Mouse (Mus musculus) left cerebral cortex, adult 11 months (tissue): Measurements from ENCODE around the gene Pdhx.

ENCODE experiments used
- DNase-seq: peaks from one replicate; pipeline ENCODE4 v3.0.0; 2022; ENCODE audit warnings: low spot score

The Pdhx gene

GRCm38 (mm10) chr2:103073219-103073982, at the start of gene Pdhx, which contains the start of gene Apip:
TSS of gene Pdhx (minus strand) at chr2:103073513.
TSS of gene Apip (plus strand) at chr2:103073675.
- peak; percentile 98 for DNase-seq

- DNase-seq = no peak
Measured at GRCm38 (mm10) chr2:103119197-103119854, 46.0 kb upstream of the Pdhx start.

DNA sequence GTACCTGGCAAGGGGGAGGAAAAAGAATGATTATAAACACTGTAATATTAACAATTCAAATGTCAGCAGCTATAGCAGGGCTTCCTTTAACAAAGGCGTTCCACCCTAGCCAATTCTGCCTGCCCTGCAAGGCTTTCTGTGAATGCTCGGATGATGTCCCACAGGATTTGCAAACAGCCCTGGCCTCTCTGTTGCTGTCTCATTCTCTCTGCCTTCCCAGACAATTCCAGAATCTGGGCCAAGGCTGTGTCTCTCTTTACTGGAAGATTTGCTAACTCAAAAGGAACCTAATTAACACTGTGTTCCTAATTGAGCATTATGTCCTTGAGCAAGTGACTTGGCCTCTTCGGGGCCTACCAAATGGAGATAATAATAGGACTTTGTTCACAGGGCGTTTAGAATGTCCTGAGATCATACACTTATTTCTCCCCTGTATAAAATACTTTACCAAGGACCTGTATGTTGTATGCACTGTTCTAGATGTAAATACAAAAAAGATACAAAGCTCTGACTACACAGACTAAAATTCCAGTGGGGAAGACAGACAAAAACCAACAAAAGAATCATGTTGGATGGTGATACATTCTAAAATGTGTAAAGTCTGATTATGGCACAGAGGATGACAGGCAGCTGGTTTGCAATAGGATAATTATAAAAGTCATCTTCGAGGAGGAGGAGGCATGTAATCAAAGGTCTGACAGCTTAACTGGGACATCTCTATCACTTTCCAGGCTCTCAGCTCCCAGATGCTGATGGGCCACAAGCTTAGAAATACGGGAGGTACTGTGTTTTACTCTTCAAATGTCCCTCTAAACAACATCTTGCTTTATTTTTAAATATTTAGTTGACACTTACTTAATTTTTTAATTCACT, 45.2 kb upstream of the Pdhx start:
- no peak for DNase-seq

GRCm38 (mm10) chr2:103117212-103117611, 43.9 kb upstream of the Pdhx start:
- no peak for DNase-seq

DNA sequence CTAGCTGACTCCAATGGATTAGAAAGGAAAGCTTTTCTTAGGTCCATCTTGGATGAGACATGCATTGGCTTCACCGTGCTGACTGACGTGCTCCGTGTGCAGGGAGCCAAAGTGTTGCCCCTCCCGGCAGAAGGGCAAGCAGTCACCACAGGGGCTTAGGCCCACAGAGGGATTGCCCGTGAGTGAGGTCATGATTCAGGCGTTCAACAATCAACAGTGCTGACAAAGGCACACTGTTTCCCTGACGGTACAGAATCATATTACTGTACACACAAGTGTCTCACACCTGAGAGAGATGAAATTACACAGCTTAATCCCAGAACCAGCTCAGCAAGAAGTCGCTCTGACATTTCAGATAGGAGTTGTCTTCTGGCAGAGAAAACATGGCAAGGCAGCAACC, 38.4 kb upstream of the Pdhx start:
- DNase-seq = no peak

DNA sequence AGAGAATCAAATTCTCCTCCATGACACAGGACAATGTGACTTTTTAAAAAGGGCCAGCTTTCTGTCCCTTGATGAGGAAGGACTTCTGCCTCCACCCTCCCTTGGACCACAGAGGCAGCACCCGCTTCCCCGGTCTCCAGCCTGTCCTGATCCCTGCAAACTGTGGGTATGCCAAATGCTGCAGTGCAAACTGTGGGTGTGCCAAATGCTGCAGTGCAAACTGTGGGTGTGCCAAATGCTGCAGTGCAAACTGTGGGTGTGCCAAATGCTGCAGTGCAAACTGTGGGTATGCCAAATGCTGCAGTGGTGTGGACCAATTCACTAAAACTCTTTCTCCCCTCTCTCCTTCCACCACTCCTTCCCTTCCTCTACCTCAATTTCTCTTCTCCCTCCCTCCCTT, 32.9 kb upstream of the Pdhx start:
- no peak for DNase-seq

DNA sequence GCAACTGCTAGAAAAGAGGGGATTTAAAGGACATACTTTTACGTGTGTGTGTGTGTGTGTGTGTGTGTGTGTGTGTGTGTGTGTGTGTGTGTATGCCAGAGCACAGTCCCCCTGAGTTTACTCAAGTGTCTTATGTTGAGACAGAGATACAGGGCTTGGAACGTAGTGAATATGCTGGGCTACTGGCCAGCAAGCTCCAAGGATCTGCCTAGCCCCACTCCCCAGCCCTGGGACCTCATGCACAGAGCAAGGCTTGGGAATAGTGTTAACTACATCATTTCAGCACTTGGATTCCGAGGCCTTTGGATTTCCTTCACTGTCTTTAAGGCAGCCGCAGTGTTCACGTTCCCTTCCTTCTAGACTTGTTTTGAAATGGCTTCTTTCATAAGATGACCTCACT, 29.3 kb upstream of the Pdhx start:
- no peak for DNase-seq

- DNase-seq = no peak
Measured at GRCm38 (mm10) chr2:103089521-103089920, 16.2 kb upstream of the Pdhx start.

DNA sequence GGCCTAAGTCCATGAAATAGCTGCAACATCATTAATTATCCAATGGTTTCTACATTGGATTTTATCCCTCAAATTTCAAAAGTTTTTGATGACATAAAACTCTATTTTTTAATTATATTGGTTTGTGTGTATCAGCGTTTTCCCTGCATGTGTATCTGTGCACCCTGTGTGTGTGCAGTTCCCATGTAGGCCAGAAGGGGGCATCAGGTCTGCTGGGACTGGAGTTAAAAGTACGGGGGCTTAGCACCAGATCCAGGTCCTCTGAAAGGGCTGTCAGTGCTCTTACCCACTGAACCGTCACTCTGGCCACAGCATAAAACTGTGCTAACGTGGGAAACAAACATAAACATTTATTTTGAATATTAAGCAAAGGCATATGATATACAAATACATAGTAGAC, 14.8 kb upstream of the Pdhx start:
- DNase-seq = no peak

- no peak for DNase-seq
Measured at GRCm38 (mm10) chr2:103086432-103086831, 13.1 kb upstream of the Pdhx start.

GRCm38 (mm10) chr2:103085633-103086032, 12.3 kb upstream of the Pdhx start:
- DNase-seq = no peak

GRCm38 (mm10) chr2:103084451-103084850, 11.1 kb upstream of the Pdhx start:
- peak; percentile 16 for DNase-seq

DNA sequence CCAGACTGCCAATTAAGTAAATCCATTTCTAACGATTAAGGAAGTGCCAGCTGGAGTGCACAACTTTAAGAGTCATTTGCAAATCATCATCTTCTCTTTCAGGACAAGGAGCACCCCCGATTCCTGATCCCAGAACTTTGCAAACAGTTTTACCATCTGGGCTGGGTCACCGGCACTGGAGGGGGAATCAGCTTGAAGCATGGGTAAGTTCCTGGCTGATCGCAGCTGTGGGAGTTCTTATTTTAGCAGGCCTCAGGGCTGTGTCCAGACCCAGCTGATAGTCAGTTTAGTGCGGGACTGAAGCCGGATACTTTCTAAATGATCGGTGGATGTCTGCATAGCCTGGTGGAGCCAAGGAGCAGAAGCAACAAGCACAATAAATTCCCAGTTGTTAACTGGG, 9.5 kb upstream of the Pdhx start:
- no peak for DNase-seq

DNA sequence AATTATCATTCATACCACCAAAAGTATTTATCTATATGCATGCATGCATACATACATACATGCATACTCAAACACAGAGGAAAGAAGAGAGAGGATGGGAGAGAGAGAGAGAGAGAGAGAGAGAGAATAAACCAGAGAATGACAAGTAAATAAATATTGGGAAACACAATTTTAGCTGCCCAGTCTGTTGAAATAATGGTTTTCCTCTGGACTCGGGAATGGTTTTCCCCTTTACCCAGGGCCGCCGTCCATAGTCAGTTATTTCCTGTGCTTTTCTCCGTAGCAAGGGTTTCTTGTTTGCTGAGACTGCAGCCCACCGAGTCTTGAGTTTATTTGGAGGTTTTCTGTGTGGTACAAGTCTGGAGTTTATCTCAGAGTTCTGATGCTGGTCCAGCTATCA, 8.4 kb upstream of the Pdhx start:
- DNase-seq = no peak

DNA sequence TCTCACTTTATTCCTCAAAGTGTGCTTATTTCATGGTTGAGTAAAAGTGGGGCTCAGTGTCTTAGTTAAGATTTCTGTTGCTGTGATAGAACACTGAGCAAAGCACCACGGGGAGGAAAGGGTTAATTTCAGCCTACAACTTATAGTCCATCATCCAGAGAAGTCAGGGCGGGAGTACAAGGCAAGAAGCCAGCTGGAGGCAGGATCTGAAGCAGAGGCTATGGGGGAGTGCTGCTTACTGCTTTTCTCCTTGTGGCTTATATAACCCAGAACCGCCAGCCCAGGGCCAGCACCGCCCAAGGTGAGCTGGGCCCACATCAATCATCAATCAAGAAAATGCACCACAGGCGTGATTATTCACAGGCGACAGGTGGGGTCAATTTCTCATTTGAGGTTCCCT, 7.8 kb upstream of the Pdhx start:
- DNase-seq = no peak

- no peak for DNase-seq
Measured at GRCm38 (mm10) chr2:103070586-103070985, 2.7 kb downstream of the Pdhx start.

DNA sequence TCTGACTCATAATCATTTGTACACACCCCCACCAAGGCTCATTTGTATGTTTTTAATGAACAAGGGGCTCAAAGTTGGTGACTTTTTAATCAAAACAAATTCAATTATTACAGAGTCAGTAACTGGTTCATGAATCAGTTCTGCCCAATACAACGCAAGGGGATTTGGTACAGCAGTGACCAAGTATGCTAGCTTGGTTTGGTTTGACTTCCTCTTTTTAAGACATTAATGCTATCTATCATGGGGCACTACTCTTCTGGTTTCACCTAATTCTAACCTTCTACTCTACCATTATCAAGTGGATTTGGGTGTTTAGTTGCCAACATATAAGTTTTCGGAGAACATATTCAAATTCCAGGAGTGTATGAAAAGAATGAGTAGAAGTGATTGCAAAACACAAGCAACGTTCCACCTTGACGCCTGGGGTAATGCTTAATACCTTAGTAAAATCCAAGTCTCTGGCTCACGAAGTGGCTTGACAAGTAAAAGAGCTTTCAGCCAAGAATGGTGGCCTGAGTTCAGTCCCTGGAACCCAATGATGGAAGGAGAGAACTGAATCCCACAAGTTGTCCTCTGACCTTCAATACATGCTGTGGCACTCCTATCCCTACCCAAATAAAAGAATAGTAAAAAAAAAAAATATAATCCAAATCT, 3.4 kb downstream of the Pdhx start:
- no peak for DNase-seq

- no peak for DNase-seq
Measured at GRCm38 (mm10) chr2:103068602-103069001, 4.7 kb downstream of the Pdhx start.

DNA sequence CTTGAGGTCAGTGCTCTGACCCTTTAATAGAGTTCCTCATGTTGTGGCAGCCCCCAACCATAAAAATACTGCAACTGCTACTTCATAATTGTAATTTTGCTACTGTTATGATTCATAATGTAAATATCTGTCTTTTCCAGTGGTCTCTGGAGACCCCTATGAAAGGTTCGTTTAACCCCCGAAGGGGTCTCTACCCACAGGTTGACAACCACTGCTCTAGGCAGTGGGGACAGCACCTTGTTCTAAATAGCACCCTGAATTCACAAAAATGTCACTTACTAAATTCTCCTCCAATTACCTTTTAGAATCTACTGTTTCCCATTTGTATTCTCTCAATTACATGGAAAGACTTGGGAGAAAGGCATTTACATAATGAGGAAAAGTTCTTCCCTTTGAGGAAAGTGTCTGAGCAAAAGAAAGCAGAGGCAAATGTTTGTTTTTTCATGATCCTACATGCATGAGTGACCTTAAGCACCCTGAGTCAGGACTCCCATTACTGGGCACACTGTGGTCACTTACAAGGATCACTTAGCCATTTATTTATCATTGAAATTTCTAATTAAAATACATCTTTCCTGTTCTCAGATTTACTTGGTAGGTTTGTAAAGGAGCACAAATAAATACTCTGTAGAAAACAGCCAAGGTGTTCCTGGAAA, 5.6 kb downstream of the Pdhx start:
- no peak for DNase-seq

DNA sequence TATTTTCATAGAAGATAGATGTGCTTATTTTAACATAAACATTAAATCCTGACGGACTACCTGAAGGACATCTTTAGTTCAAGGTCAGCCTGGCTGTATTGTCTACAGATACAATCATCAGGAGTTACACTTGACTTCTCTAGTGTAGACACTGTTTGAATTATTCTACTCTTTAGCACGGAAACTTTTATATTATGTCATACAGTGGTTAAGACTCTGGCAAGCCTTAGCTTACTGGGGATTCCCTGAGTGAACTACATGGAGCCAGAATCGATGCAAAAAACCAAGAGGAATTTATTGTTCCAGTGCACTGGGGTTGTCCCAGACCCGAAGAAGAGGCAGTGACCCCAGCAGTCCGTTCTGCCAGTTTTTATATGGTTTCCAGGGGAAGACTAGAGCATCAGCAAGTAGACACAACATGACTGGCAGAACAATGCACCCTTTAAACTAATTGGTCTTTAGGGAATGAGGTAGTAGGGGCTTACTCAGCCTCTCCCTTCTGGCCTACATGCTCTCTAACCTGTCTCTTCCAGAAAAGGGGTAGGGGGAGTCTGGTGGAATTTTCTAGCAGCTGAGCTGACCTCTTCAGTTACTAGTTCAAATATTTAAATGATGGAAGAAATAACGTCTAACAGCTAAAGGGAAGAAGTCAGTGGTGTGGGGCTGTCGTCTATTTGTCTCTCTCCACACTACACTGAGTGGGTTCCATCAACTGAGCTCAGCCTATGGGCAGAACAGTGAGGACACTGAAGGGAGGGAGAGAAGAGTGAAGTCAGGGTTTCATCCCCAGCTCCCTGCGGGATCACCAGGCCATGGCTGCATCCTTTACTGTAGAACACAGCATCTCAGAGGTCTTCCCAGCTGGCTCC, 6.4 kb downstream of the Pdhx start:
- DNase-seq = no peak

DNA sequence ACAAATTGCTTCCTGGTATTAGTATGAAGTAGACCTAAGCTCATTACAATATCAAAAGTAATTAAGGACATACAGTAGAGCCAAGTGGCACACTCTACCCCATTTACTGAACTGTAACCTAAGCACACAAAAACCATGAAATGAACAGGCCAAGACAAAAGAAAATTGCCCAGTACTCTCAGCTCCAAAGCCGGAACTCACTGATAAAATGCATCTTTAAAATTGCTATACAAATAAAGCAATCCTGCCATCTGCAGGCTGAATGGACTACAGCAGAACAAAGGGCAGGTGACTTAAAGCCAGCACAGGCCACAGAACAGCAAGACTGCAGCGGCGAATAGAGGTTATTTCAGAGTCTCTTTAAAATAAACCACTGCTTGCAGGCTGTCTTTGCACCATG, 10.4 kb downstream of the Pdhx start:
- DNase-seq = peak; percentile 14
